Mouse (Mus musculus) liver, adult 2 months (tissue): ENCODE data around the gene Kif3a.
"Not testable (repeated sequence)": the region's sequence is repeated elsewhere in the genome, so short reads cannot be mapped to it uniquely, and the experiment has no call there.

Experiments
- CTCF ChIP-seq: fragments of 200-500 bp; IDR thresholded peaks from 2 replicates; pipeline ENCODE4 v1.5.1; 2011; ENCODE audit warnings: low read depth, low read length, control low read depth
- POLR2A ChIP-seq: fragments of 200-500 bp; IDR thresholded peaks from 2 replicates; pipeline ENCODE4 v1.6.1; 2011; ENCODE audit warnings: low read length, control low read depth; ENCODE audit not compliant: insufficient read depth; ENCODE audit errors: extremely low read depth

DNA sequence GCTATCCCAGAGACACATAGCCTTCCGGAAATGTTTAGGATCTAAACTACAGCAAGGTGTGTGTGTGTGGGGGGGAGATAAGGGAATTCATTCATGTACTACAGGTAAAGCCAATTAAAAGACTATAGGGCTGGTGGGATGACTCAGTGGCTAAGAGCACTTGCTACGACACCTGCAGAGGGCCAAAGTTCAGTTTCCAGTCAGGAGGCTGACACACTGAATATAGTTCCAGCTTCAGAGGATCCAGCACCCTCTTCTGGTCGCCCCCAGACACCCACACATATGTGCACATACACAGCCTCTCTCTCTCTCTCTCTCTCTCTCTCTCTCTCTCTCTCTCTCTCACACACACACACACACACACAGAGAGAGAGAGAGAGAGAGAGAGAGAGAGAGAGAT, 9.2 kb upstream of the Kif3a start:
- TF ChIP-seq CTCF, POLR2A: not testable (repeated sequence)
